Mouse (Mus musculus): Measurements from ENCODE around the gene Olfr270.

GRCm38 (mm10) chr4:52958693-52959092 is 5.7 kb upstream of the Olfr270 start:
- TF ChIP-seq CTCF (IDR thresholded peaks at IDR 0.05; ENCODE audit: control insufficient read depth, insufficient read depth, insufficient replicate concordance, low read depth, low read length) (peak; percentile 26; the same call in 1 of the 2 replicates), POLR2A (IDR thresholded peaks at IDR 0.05; ENCODE audit: control insufficient read depth, low read depth, low read length) (no peak)
